In the genomic region with DNA sequence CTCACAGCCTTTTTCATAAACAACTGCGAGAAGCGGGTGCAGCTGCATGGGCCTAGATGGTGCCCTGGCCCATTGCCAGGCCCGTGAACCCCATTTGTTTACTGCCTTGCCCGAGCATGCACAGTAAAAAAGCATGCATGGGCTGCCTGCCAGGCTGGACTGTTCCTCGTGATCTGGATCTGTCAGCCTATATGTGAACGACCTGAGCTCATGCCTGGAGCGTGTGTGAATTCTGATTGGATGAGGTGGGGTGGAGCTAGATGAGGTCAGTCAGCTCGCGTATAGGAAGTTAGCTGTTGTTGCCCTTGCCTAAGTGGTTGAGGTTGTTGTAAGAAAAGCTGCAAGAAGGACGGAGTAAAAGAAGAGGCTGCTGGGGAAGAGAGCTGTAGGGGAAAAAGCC, we compare ENCODE assay signal across 9 mouse cellular contexts.
DNase-seq lines count a peak whose midpoint lies in the region; ATAC-seq and TF ChIP-seq lines count a peak whose summit lies in the region.
"Had no signal": no experiment of that assay in that cellular context is flagged by ENCODE, and none has a peak within 500 bp of the region (broad histone marks: within the 10 kb centered on the region; RNA-seq: fewer than 3 reads in every experiment).

No protein-coding gene starts in this region.

- ATAC-seq in kidney, embryonic 15.5 days (replicated peaks; ENCODE audit: low FRiP score) = no peak
- ATAC-seq in lung, embryonic 15.5 days (ENCODE audit: borderline replicate concordance, extremely low read depth, low FRiP score, low TSS enrichment) = peak; percentile 87; the same call in 1 of the 2 replicates

- no peak for TF ChIP-seq POLR2A in kidney, adult 2 months (IDR thresholded peaks at IDR 0.05; ENCODE audit: low read depth, low read length)

- no peak overlapping the region for H3K27ac ChIP-seq in kidney, adult 2 months (ENCODE audit: insufficient read depth, low read depth, low read length)
- H3K27ac ChIP-seq in kidney, embryonic 15.5 days = no peak overlapping the region
- peak overlapping the region; percentile 52; the same call in 1 of the 2 replicates for H3K27ac ChIP-seq in lung, embryonic 15.5 days
- H3K27ac ChIP-seq: neural tube, embryonic 13.5 days had no signal

- no peaks in the 10 kb centered on the region for H3K27me3 ChIP-seq in kidney, adult 2 months (replicated peaks; ENCODE audit: control insufficient read depth, insufficient read depth, low read length)
- no peaks in the 10 kb centered on the region for H3K27me3 ChIP-seq in kidney, embryonic 15.5 days
- H3K27me3 ChIP-seq in lung, embryonic 15.5 days = no peaks in the 10 kb centered on the region
- H3K27me3 ChIP-seq: neural tube, embryonic 13.5 days had no signal

- no peak overlapping the region for H3K4me3 ChIP-seq in kidney, adult 2 months (ENCODE audit: insufficient read depth, low read depth, low read length)
- H3K4me3 ChIP-seq in kidney, embryonic 15.5 days (replicated peaks) = no peak overlapping the region
- no peak overlapping the region for H3K4me3 ChIP-seq in lung, embryonic 15.5 days
- H3K4me3 ChIP-seq: neural tube, embryonic 13.5 days had no signal

- 56% methylated on average over 10 of the region's 10 CpGs for WGBS in kidney, adult 2 months
- WGBS in kidney, embryonic 15.5 days = 70% methylated on average over 10 of the region's 10 CpGs
- WGBS in lung, embryonic 15.5 days = 30% methylated on average over 10 of the region's 10 CpGs

- H3K9ac ChIP-seq in kidney, embryonic 15.5 days = no peak overlapping the region
- no peak overlapping the region for H3K9ac ChIP-seq in lung, embryonic 15.5 days
- H3K9ac ChIP-seq: neural tube, embryonic 13.5 days had no signal

- no peaks in the 10 kb centered on the region for H3K9me3 ChIP-seq in kidney, embryonic 15.5 days (replicated peaks)
- no peaks in the 10 kb centered on the region for H3K9me3 ChIP-seq in lung, embryonic 15.5 days
- H3K9me3 ChIP-seq: neural tube, embryonic 13.5 days had no signal

- peak; percentile 29 for DNase-seq in kidney, adult 2 months
- DNase-seq in R1 (ENCODE audit: low read depth, low spot score) = peak; percentile 25
- DNase-seq in cerebellum, postnatal 25 days = peak; percentile 40 to 55
- DNase-seq in gastrocnemius, postnatal 10 days = no peak
- no peak for DNase-seq in adrenal gland, postnatal 25 days
- DNase-seq in frontal cortex, postnatal 25 days (ENCODE audit: low spot score in 2 of 2) = no peak

- no peak overlapping the region for H3K4me2 ChIP-seq in kidney, embryonic 15.5 days
- peak overlapping the region; percentile 27 for H3K4me2 ChIP-seq in lung, embryonic 15.5 days
- H3K4me2 ChIP-seq: neural tube, embryonic 13.5 days had no signal

- H3K4me1 ChIP-seq in kidney, adult 2 months (ENCODE audit: control insufficient read depth, insufficient read depth, low read length) = no peaks in the 10 kb centered on the region
- no peaks in the 10 kb centered on the region for H3K4me1 ChIP-seq in kidney, embryonic 15.5 days
- no peaks in the 10 kb centered on the region for H3K4me1 ChIP-seq in lung, embryonic 15.5 days
- H3K4me1 ChIP-seq: neural tube, embryonic 13.5 days had no signal

- no peaks in the 10 kb centered on the region for H3K36me3 ChIP-seq in kidney, adult 2 months (ENCODE audit: control insufficient read depth, insufficient read depth, low read length)
- H3K36me3 ChIP-seq in kidney, embryonic 15.5 days = no peaks in the 10 kb centered on the region
- H3K36me3 ChIP-seq in lung, embryonic 15.5 days = no peaks in the 10 kb centered on the region
- H3K36me3 ChIP-seq: neural tube, embryonic 13.5 days had no signal

- TF ChIP-seq CTCF in kidney, adult 2 months (conservative IDR thresholded peaks at IDR 0.05; ENCODE audit: insufficient read depth, insufficient read length, low read depth, low read length) = no peak

Comparison
In these comparisons a context has a peak if more than half of its experiments do, and no peak if none do; other contexts are left out.
1. DNase-seq: peak in kidney, adult 2 months (single experiment), R1 (single experiment) and cerebellum, postnatal 25 days (2 of 2); none in gastrocnemius, postnatal 10 days (single experiment), adrenal gland, postnatal 25 days (single experiment) and frontal cortex, postnatal 25 days (0 of 2).